Mouse (Mus musculus): Measurements from ENCODE around the gene Gtf2ird1. TPM values are rescaled to one million over a fixed set of nuclear protein-coding genes. Genes with fewer than 3 reads are reported as not detected.
A peak's percentile ranks its signal among the peaks of the same experiment; 100 is the strongest.

The Gtf2ird1 gene
- polyA plus RNA-seq, 1 experiment from 2014 or later, result 53.9 TPM

GRCm38 (mm10) chr5:134494142-134494541, 37.6 kb upstream of the Gtf2ird1 start:
- H3K9ac ChIP-seq (ENCODE audit: low read length), result no peak overlapping the region
- no peak overlapping the region for H3K4me2 ChIP-seq (ENCODE audit: low read length)
- peaks cover 58% of the 10 kb centered on the region for H3K36me3 ChIP-seq (ENCODE audit: control insufficient read depth, insufficient read depth, low read length)
- no peaks in the 10 kb centered on the region for H3K9me3 ChIP-seq (ENCODE audit: control insufficient read depth, low read length)
- no peak overlapping the region for H3K4me3 ChIP-seq (ENCODE audit: control insufficient read depth in 1 of 2, insufficient read depth in 1 of 2, low read depth in 1 of 2, low read length in 2 of 2)
- ATAC-seq (ENCODE audit: insufficient number of reproducible peaks, insufficient read depth, low FRiP score, low read depth), result no peak; the same call in 1 of the 2 replicates
- no peaks in the 10 kb centered on the region for H3K27me3 ChIP-seq (ENCODE audit: control insufficient read depth, insufficient read depth, low read length)
- WGBS, result 52% methylated on average over 11 of the region's 11 CpGs
- no peak overlapping the region for H3K27ac ChIP-seq (replicated peaks in 1 of 2; ENCODE audit: control insufficient read depth in 1 of 2, insufficient read depth in 1 of 2, low read depth in 2 of 2, low read length in 2 of 2)
- no peaks in the 10 kb centered on the region for H3K4me1 ChIP-seq (ENCODE audit: control insufficient read depth in 2 of 2, insufficient read depth in 2 of 2, low read length in 2 of 2)

- Histone ChIP-seq H3K9me3 (ENCODE audit: control insufficient read depth, low read length) (no peaks in the 10 kb centered on the region), H3K36me3 (ENCODE audit: control insufficient read depth, insufficient read depth, low read length) (peaks cover 52% of the 10 kb centered on the region), H3K4me3 (ENCODE audit: control insufficient read depth in 1 of 2, insufficient read depth in 1 of 2, low read depth in 1 of 2, low read length in 2 of 2) (no peak overlapping the region), H3K4me1 (ENCODE audit: control insufficient read depth in 2 of 2, insufficient read depth in 2 of 2, low read length in 2 of 2) (no peaks in the 10 kb centered on the region), H3K27me3 (ENCODE audit: control insufficient read depth, insufficient read depth, low read length) (no peaks in the 10 kb centered on the region), H3K4me2 (ENCODE audit: low read length) (no peak overlapping the region), H3K9ac (ENCODE audit: low read length) (no peak overlapping the region), H3K27ac (replicated peaks in 1 of 2; ENCODE audit: control insufficient read depth in 1 of 2, insufficient read depth in 1 of 2, low read depth in 2 of 2, low read length in 2 of 2) (no peak overlapping the region)
- ATAC-seq (ENCODE audit: insufficient number of reproducible peaks, insufficient read depth, low FRiP score, low read depth), result no peak
- 94% methylated on average over 4 of the region's 4 CpGs for WGBS
Measured at GRCm38 (mm10) chr5:134492956-134493355, 36.4 kb upstream of the Gtf2ird1 start.

DNA sequence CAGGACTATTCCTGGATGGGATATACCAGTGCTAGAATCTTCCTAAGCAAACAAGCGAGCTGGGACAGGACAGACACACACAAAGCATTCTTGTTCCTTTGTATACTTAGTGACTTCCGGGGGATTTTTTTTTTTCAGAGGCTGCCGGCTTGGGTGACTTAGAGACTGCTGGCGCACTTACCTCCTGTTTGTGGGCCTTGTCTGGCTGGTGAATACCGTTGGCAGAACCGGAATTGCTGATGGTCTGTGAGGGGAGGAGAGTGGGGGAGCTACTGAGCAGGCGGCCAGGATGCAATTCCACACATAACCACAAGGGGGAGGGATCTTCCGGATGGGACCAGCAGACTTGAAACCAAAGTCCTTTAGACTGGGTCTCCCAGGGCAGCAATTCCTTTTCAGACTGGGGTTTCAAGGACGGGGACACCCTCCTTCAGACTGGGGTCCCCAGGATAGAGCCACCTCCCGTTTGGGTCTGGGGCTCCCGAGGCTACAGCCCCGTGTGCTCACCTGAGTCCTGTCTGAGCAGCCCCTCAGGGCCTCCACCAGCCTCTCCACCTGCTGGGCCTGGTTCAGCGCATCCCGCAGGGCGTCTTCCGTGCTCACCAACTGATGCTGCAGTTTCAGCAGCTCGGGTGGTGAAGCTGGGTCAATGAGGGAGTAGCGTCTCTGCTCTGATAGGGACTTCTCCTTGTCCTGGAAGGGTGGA, 35.3 kb upstream of the Gtf2ird1 start:
- peaks cover 41% of the 10 kb centered on the region for H3K36me3 ChIP-seq (ENCODE audit: control insufficient read depth, insufficient read depth, low read length)
- no peak overlapping the region for H3K4me2 ChIP-seq (ENCODE audit: low read length)
- 25% methylated on average over 18 of the region's 18 CpGs for WGBS
- H3K27ac ChIP-seq (replicated peaks in 1 of 2; ENCODE audit: control insufficient read depth in 1 of 2, insufficient read depth in 1 of 2, low read depth in 2 of 2, low read length in 2 of 2), result 0 out of 4 replicates have a peak overlapping the region, but pooled peaks of 1 of the 2 experiments have one; percentile 37
- H3K9ac ChIP-seq (ENCODE audit: low read length), result 0 out of 2 replicates have a peak overlapping the region, but pooled peaks have one; percentile 41
- ATAC-seq (ENCODE audit: insufficient number of reproducible peaks, insufficient read depth, low FRiP score, low read depth), result no peak
- H3K4me1 ChIP-seq (ENCODE audit: control insufficient read depth in 2 of 2, insufficient read depth in 2 of 2, low read length in 2 of 2), result no peaks in the 10 kb centered on the region
- no peak overlapping the region for H3K4me3 ChIP-seq (ENCODE audit: control insufficient read depth in 1 of 2, insufficient read depth in 1 of 2, low read depth in 1 of 2, low read length in 2 of 2)
- no peaks in the 10 kb centered on the region for H3K27me3 ChIP-seq (ENCODE audit: control insufficient read depth, insufficient read depth, low read length)
- H3K9me3 ChIP-seq (ENCODE audit: control insufficient read depth, low read length), result no peaks in the 10 kb centered on the region

DNA sequence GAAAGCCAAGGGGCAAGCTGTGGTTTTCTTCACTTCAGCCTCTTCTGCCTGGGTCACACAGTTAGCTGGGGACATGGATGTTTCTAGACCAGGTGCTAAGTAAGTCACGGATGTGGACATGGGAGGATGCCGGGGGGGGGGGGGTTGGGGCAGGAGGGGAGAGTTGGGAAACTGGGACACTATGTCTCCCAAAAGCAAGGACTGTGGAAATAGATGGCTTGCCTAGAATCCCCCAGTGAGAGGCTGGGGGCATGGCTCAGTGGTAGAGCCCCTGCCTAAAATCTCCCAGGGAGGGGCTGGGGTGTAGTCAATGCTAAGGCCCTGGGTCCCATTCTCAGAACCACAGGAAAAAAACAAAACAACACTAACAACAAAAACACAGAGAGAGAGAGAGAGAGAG, 34.7 kb upstream of the Gtf2ird1 start:
- ATAC-seq (ENCODE audit: insufficient number of reproducible peaks, insufficient read depth, low FRiP score, low read depth), result no peak
- Histone ChIP-seq H3K36me3 (ENCODE audit: control insufficient read depth, insufficient read depth, low read length) (peaks cover 36% of the 10 kb centered on the region), H3K9ac (ENCODE audit: low read length) (no peak overlapping the region), H3K4me2 (ENCODE audit: low read length) (no peak overlapping the region), H3K4me1 (ENCODE audit: control insufficient read depth in 2 of 2, insufficient read depth in 2 of 2, low read length in 2 of 2) (no peaks in the 10 kb centered on the region), H3K27me3 (ENCODE audit: control insufficient read depth, insufficient read depth, low read length) (no peaks in the 10 kb centered on the region), H3K9me3 (ENCODE audit: control insufficient read depth, low read length) (no peaks in the 10 kb centered on the region), H3K27ac (replicated peaks in 1 of 2; ENCODE audit: control insufficient read depth in 1 of 2, insufficient read depth in 1 of 2, low read depth in 2 of 2, low read length in 2 of 2) (no peak overlapping the region), H3K4me3 (ENCODE audit: control insufficient read depth in 1 of 2, insufficient read depth in 1 of 2, low read depth in 1 of 2, low read length in 2 of 2) (no peak overlapping the region)
- WGBS, result 84% methylated on average over 2 of the region's 2 CpGs

DNA sequence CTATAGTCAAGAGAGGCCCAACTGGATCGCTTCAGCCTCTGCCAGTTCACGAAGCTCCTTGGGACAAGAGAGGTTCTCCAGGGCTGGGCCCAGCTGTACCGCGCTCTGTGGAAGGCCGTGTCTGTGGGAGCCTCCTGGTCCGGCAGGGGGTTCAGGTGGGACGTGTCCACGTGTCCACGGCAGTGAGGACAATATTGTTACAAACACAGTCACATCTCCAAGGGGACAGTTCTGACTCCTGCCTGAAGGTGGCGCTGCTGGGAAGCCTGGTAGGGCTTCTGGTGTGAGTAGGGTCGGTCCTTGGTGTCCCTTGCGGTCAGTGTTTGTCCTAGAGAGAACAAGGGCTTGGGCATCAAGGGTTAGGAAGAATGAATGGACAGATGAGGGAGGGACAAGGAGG, 33.9 kb upstream of the Gtf2ird1 start:
- H3K27me3 ChIP-seq (ENCODE audit: control insufficient read depth, insufficient read depth, low read length), result no peaks in the 10 kb centered on the region
- H3K9ac ChIP-seq (ENCODE audit: low read length), result no peak overlapping the region
- peaks cover 34% of the 10 kb centered on the region for H3K36me3 ChIP-seq (ENCODE audit: control insufficient read depth, insufficient read depth, low read length)
- no peaks in the 10 kb centered on the region for H3K4me1 ChIP-seq (ENCODE audit: control insufficient read depth in 2 of 2, insufficient read depth in 2 of 2, low read length in 2 of 2)
- no peak overlapping the region for H3K4me3 ChIP-seq (ENCODE audit: control insufficient read depth in 1 of 2, insufficient read depth in 1 of 2, low read depth in 1 of 2, low read length in 2 of 2)
- no peaks in the 10 kb centered on the region for H3K9me3 ChIP-seq (ENCODE audit: control insufficient read depth, low read length)
- no peak overlapping the region for H3K4me2 ChIP-seq (ENCODE audit: low read length)
- no peak for ATAC-seq (ENCODE audit: insufficient number of reproducible peaks, insufficient read depth, low FRiP score, low read depth)
- no peak overlapping the region for H3K27ac ChIP-seq (replicated peaks in 1 of 2; ENCODE audit: control insufficient read depth in 1 of 2, insufficient read depth in 1 of 2, low read depth in 2 of 2, low read length in 2 of 2)
- 85% methylated on average over 12 of the region's 12 CpGs for WGBS

- Histone ChIP-seq H3K27ac (replicated peaks in 1 of 2; ENCODE audit: control insufficient read depth in 1 of 2, insufficient read depth in 1 of 2, low read depth in 2 of 2, low read length in 2 of 2) (no peak overlapping the region), H3K27me3 (ENCODE audit: control insufficient read depth, insufficient read depth, low read length) (no peaks in the 10 kb centered on the region), H3K4me2 (ENCODE audit: low read length) (0 out of 2 replicates have a peak overlapping the region, but pooled peaks have one; percentile 31), H3K4me1 (ENCODE audit: control insufficient read depth in 2 of 2, insufficient read depth in 2 of 2, low read length in 2 of 2) (no peaks in the 10 kb centered on the region), H3K4me3 (ENCODE audit: control insufficient read depth in 1 of 2, insufficient read depth in 1 of 2, low read depth in 1 of 2, low read length in 2 of 2) (no peak overlapping the region), H3K9ac (ENCODE audit: low read length) (no peak overlapping the region), H3K36me3 (ENCODE audit: control insufficient read depth, insufficient read depth, low read length) (peaks cover 29% of the 10 kb centered on the region), H3K9me3 (ENCODE audit: control insufficient read depth, low read length) (no peaks in the 10 kb centered on the region)
- 27% methylated on average over 9 of the region's 9 CpGs for WGBS
- no peak for ATAC-seq (ENCODE audit: insufficient number of reproducible peaks, insufficient read depth, low FRiP score, low read depth)
Measured at GRCm38 (mm10) chr5:134489583-134489982, 33.1 kb upstream of the Gtf2ird1 start.

- no peak overlapping the region for H3K27ac ChIP-seq (replicated peaks in 1 of 2; ENCODE audit: control insufficient read depth in 1 of 2, insufficient read depth in 1 of 2, low read depth in 2 of 2, low read length in 2 of 2)
- H3K9me3 ChIP-seq (ENCODE audit: control insufficient read depth, low read length), result no peaks in the 10 kb centered on the region
- no peaks in the 10 kb centered on the region for H3K4me1 ChIP-seq (ENCODE audit: control insufficient read depth in 2 of 2, insufficient read depth in 2 of 2, low read length in 2 of 2)
- H3K4me2 ChIP-seq (ENCODE audit: low read length), result no peak overlapping the region
- H3K36me3 ChIP-seq (ENCODE audit: control insufficient read depth, insufficient read depth, low read length), result peaks cover 26% of the 10 kb centered on the region
- no peaks in the 10 kb centered on the region for H3K27me3 ChIP-seq (ENCODE audit: control insufficient read depth, insufficient read depth, low read length)
- no peak overlapping the region for H3K4me3 ChIP-seq (ENCODE audit: control insufficient read depth in 1 of 2, insufficient read depth in 1 of 2, low read depth in 1 of 2, low read length in 2 of 2)
- H3K9ac ChIP-seq (ENCODE audit: low read length), result no peak overlapping the region
- 94% methylated on average over 4 of the region's 4 CpGs for WGBS
- no peak for ATAC-seq (ENCODE audit: insufficient number of reproducible peaks, insufficient read depth, low FRiP score, low read depth)
Measured at GRCm38 (mm10) chr5:134488596-134488995, 32.1 kb upstream of the Gtf2ird1 start.

- no peak overlapping the region for H3K4me3 ChIP-seq (ENCODE audit: control insufficient read depth in 1 of 2, insufficient read depth in 1 of 2, low read depth in 1 of 2, low read length in 2 of 2)
- no peaks in the 10 kb centered on the region for H3K27me3 ChIP-seq (ENCODE audit: control insufficient read depth, insufficient read depth, low read length)
- H3K4me1 ChIP-seq (ENCODE audit: control insufficient read depth in 2 of 2, insufficient read depth in 2 of 2, low read length in 2 of 2), result no peaks in the 10 kb centered on the region
- no peaks in the 10 kb centered on the region for H3K9me3 ChIP-seq (ENCODE audit: control insufficient read depth, low read length)
- H3K36me3 ChIP-seq (ENCODE audit: control insufficient read depth, insufficient read depth, low read length), result peaks cover 21% of the 10 kb centered on the region
- 80% methylated on average over 10 of the region's 10 CpGs for WGBS
- H3K9ac ChIP-seq (ENCODE audit: low read length), result no peak overlapping the region
- H3K27ac ChIP-seq (replicated peaks in 1 of 2; ENCODE audit: control insufficient read depth in 1 of 2, insufficient read depth in 1 of 2, low read depth in 2 of 2, low read length in 2 of 2), result no peak overlapping the region
- H3K4me2 ChIP-seq (ENCODE audit: low read length), result no peak overlapping the region
- ATAC-seq (ENCODE audit: insufficient number of reproducible peaks, insufficient read depth, low FRiP score, low read depth), result no peak
Measured at GRCm38 (mm10) chr5:134488042-134488441, 31.5 kb upstream of the Gtf2ird1 start.

Measured in heart, embryonic 14.5 days (tissue).